Mouse (Mus musculus) left cerebral cortex, adult 8-10 months (tissue): ENCODE data around the gene Lsm7. TPM values are rescaled to one million over a fixed set of nuclear protein-coding genes. Genes with fewer than 3 reads are reported as not detected.
"Not testable (repeated sequence)": the region's sequence is repeated elsewhere in the genome, so short reads cannot be mapped to it uniquely, and the experiment has no call there.

Source experiments
- DNase-seq, 2 experiments: peaks; one replicate each; pipeline ENCODE4 v3.0.0; 2022; ENCODE audit warnings: low spot score in 2 of 2
- total RNA-seq, 4 experiments: library from RNA; stranded (reverse); gene quantifications; 2 replicates each; pipeline ENCODE4 v1.2.4; 2022

Lsm7 gene
- total RNA-seq, 4 experiments from 2014 or later = 35.4 to 57.9 (median 48.2) TPM

DNA sequence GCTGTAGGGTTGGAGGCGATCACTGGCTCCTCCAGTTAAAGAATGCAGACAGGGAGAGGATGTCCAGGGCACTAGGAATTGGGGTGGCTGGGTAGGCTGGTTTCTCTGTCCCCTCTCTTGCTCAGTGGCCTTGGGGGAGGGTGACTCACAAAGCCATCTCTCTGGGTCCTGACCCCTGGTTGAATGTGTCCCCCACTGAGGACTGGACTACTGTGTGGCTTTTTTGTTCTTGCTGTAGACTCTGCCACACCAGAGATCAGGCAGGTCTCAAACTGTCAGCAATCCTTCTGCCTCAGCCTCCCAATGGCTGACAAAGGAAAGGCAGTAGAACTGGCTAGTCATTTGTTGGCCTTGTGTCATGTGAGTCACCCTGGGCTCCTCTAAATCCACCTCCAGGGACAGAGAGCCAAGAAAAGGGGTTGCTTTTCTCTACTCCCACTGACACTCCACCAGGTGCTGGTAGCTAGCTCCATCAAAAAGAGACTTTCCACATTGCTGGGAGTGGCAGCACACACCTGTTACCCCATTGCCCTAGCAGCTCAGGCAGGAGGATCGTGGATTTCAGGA is 16.6 kb downstream of the Lsm7 start:
- DNase-seq = no peak

DNA sequence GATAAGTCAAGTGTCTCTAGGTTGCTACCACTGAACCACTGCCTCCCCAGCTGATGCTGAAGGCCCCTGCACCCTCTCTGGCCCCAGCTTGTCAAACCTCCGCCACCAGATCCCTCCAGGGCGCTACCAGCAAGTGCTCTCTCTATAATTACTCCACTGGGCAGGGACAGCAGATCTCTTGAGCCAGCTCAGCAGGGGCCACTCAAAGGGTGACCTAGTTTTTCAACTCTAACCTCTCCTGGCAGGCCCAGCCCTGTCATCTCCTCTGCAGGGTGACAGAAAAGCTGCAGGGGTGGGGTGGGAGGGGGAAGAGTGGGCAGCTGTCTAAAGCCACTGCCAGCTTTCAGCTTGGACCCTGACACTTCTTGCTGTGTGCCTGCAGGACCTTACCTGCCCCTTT is 17.2 kb downstream of the Lsm7 start:
- DNase-seq = no peak

DNA sequence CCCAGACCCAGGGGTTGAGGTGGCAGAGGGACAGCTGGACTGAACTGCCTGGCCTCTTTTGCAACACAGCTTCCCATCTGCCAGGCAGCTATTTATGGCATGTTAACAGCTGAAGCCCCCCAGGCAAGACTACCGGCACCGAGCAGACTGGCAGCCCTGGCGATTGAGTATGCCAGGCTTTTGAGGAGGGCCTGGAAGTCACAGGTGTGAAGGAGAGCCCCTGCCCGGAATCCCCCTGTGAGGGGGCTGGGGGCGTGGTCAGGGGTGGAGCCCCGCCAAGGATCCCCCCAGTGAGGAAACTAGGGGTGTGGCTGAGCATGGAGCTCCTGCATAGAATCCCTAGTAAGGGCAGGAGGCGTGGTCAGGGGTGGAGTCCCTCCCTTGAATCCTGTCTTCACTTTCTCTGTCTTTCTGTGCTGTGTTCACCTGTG is 18.0 kb downstream of the Lsm7 start:
- DNase-seq = no peak

DNA sequence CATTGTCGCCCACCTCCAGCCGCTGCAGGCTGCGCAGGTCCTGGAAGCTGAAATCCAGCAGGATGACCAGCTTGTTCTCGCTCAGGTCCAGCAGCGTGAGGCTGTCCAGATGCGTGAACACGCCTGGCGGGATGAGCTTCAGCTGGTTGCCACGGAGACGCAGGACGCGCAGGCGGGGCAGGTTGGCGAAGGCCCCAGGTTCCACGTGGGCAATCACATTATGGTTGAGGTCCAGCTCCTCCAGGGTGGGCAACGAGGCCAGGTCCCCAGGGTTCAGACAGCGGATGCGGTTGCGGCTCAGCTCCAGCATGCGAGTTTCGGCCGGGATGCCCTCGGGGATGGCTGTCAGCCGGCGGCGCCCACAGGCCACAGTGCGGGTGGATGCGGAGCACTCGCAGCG is 19.4 kb downstream of the Lsm7 start:
- no peak for DNase-seq

DNA sequence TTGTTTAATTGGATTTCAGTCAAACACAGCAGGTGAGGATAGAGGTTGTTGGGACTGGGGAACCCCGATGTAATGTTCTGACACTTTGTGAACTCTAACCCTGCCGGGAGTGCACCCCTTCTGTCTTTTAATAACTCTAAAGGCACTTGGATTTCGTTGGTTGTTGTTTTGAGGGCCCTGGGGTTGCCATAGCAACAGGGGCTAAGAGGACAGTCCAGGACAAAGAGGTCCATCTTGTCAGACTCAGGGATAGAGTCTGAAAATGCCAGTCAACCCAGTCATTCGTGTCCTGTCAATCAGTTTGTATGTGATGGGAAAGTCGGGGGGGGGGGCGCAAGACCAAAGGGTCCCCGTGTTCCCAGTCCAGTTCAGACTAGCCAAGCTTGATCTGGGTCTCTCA is 22.2 kb downstream of the Lsm7 start:
- no peak for DNase-seq

DNA sequence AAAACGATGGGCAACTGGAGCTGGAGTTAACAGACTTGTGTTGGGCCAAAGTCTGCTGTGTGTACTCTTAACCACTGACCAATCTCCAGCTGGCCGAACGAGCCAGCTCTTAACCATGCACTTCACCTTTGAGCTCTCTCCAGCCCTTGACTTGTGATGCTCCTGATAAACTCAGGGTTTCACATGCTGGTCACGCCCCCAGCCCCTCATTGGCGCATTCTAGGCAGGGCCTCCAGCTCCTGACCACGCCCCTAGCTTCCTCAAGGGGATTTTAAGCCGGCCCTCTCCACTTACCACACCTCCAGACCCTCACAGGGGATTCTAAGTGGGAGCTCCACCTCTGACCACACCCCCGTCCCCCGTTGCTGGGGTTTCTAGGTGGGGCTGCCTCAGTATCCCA is 23.9 kb downstream of the Lsm7 start:
- DNase-seq = no peak

DNA sequence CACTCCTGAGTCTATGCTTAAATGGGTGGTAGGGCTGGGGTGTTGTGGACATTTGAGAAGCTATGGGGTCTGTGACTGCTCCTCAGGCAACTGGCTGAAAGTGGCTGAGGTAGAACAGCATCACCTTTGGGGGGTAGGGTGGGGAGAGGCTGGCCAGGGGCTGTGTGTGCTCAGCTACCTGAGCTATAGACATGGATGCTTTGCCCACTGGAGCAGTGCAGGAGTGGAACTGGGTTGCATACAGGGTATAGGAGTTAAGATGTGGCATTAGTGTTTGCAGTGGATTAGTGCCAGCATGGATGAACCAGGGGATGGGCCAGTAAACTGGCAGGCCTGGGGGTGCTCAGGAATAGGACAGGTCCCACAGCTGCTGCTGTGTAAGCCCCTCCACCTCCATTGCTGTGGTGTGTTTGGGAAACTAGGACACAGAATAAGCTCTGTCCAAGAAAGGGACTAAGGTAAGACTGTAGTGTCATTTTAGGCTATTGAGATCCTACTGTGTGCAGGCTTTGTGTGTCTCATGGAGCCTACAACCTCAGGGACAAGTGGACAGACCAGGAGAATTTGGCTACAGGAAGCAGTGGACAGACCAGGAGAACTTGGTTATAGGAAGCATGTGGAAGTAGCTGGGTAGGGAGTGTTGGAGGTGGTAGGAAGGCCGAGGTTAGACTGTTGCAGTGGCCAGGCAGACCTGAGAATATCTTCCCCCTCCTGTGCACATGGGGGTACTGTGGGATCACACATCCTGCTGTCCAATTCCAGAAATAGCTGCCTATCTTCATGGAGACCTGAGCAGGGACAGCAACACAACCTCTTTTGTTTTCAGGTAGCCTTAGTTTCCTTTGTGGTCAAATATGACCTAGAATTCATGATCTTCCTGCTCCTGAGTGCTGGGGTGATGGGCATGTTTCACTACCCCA is 25.4 kb downstream of the Lsm7 start:
- DNase-seq = no peak

DNA sequence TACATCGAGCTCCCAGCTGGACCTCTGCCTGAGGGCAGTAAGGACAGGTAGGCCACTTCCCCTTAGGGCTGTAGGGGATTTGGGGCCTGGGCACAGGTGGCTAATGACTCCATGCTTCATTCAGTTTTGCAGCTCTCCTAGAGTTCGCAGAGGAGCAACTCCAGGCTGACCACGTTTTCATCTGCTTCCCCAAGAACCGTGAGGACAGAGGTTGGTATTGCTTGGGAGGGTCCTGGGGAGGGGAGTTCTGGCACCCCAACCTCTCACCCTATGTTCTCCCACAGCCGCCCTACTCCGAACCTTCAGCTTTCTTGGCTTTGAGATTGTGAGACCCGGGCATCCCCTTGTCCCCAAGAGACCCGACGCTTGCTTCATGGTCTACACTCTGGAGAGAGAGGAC is 26.4 kb downstream of the Lsm7 start:
- not testable (repeated sequence) for DNase-seq

DNA sequence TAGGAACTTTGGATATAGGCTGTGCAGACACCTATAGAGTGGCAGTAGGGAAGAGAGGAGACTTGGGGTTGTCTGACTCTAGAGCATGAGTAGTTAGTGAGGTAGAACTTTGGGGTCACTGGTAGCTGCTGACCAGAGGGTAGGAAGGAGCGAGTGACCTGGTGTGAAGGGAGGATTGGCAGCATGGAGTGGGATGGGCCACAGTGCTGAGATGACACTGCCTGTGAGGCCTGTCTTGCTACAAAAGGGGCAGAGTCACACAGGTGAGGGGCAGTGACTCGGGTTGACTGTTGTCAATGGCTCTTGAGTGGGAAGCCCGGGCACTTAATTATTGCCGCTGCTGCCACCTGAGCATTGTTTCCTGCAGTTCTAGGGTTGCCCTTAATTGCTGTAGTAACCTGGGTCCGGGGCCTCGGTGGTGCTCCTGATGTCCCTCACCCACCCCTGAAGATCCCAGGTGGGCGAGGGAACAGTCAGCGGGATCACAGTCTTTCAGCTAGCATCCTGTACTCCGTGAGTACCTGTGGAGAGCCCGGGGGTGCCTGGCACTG is 27.1 kb downstream of the Lsm7 start:
- no peak for DNase-seq

DNA sequence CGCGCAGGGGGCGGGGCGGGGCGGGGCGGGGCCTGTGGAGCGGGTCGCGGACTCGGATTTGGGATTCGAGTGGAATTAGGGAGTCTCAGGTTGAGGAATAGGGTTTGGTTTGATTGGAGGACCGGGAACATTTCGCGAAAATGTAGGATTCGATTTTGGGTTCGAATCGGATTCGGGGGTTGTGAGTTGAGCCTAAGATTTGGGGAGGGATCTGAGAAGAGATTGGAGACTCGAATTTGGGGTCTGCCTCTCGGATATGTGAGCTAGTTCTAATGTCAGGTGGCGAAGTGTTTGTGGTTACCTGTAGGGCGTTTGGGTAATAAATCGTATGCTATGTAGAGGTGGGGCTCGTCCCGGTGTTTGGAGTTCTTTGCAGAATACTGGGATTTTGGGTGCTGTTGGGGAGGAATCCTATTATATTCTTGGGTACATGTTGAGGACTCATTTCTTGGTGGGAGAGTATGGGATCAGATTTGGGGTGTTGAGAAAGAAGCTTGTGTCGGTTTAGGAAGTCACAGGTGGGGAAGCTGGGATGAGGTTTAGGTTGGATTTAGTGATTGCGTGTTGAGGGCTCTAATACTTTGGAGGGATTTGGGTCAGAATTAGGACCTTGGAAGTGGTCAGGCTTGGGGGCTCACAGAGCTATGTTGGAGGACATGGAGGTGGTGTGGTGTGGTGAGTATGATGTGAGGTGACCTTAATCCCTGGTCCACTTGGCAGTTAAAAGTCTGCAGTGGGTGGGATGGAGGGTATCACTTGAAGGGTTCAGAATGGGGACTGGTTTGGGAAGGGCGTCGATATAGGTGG is 27.7 kb downstream of the Lsm7 start:
- no peak for DNase-seq

DNA sequence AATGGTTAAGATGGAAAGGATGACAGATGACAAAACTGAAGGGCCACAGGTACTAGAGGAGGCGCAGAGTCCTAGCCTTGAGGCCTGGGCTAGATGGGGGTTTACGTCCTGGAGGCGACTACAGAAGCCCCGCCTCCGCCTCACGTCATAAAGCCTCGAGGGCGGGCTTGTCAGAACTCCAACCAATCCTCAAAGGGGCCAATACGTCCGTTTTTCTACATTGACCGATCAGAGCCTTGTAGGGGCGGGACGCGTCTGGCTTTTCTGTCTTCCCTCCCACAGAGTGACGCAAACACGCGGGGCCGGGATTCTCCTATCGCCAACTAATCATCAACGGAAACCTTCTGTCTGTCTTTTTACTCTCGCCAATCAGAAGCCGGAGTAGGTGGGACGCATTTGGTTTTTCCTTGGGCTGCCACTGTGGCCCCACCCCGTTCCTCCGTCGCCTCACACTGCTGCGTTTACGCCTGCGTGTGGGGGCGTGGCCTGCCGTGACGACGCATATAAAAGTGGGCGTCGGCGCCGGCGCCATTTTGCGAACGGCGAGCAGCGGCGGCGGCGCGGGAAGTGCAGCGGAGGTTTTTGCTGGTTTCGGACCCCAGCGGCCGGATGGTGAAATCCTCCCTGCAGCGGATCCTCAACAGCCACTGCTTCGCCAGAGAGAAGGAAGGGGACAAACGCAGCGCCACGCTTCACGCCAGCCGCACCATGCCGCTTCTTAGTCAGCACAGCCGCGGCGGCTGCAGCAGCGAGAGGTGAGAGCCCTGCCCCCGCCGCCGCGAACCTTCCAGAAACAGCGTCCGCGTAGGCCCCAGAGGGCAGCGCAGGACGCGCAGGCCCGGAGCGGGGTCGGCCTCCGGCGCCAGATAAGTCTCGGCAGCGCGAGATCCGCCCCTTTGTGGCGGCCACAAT is 28.6 kb downstream of the Lsm7 start, which contains the start of gene Oaz1:
Gene Oaz1, plus strand, starts transcription at position 506 of the 912 bp plus-strand sequence.
- DNase-seq = peak; percentile 96 to 100

DNA sequence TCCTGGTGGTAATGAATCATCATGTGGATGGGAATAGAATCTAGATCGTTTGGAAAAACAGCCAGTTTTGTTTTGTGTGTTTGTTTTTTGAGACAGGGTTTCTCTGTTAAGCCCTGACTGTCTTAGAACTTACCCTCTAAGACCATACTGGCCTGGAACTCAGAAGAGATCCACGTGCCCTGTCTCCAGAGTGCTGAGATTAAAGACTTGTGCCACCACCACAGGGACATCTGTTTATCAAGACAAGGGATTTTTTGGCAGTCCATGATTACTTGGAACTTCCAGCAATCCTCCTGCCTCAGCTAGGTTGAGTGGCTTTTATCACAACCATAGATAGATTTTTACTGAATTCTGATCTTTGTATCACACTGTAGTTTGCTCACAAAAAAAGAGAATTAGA is 30.2 kb downstream of the Lsm7 start:
- no peak for DNase-seq

DNA sequence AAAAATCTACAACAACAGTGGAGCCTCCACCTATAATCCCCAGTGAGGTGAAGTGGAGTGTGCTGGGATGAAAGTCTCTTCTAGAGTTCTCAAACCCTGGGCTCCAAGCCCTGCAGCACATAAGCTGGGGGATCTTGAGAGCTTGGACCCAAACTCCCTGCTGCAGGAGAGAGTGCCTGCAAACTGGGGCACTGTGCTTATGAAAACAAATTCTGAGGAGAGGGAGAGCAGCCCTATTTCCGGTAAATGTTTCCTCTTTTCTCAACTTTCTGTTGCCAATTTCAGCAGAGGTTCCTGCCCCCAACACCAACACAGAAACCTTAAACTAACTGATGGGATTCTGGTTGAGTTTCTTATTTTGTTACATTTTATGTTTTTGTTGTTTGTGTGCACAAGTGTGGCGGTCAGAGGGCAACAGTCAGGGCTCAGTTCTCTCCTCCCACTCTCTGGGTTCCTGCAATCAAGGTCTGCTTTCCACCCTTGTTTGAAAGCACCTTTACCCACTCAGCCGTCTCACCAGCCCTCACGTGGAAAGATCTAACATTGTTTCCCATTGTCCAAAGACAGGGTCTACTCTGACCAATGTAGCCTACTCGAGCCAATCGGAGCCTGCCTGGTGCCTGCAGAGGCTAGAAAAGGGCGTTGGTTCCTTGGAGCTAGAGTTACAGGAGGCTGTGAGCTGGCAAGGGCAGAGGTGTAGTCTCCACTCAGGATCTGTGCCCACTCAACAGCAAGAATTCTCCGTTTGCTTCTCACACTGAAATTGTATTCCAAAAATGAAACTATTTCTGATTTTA is 31.0 kb downstream of the Lsm7 start:
- no peak for DNase-seq

DNA sequence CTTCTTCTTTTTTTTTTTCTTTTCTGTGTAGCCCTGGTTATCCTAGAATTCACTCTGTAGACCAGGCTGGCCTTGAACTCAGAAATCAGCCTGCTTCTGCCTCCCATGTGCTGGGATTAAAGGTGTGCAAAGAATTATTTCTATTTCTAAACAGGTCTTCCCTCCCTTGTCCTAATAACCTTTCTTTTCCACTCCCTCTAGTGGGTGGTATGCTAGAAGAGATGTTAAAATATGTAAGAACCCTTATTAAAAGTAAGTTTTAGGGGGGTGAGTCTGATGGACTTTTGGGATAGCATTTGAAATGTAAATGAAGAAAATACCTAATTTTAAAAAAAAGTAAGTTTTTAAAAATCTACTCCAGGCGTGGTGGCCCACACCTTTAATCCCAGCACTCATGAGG is 31.7 kb downstream of the Lsm7 start:
- DNase-seq = no peak

DNA sequence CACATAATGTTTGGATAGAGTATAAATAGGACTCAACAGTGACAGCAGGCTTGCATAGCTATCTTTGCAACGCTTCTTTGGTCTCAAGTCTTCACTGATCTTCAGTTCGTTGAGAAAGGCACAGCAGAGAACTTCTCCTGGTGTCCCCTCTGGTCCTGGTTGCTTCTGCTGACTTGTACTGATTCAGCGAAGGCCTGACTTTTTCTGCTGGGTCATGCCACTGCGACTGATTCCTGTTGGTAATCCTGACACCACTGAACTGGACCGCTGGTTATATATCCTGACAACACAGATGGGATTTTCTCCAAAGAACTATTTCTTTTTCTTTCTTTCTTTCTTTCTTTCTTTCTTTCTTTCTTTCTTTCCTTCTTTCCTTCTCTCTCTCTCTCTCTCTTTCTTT is 32.5 kb downstream of the Lsm7 start:
- no peak for DNase-seq

DNA sequence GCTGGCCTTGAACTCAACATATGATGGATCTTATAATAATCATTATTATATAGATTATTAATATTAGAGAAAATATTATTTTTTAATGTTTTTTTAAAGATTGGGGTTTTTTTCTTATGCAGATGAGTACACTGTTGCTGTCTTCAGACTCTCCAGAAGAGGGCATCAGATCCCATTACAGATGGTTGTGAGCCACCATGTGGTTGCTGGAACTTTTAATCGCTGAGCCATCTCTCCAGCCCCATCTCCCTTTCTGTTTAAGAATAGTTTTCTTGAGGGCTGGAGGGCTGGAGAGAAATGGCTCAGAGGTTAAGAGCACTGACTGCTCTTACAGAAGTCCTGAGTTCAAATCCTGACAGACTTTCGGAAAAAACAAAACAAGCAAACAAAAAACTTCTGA is 33.0 kb downstream of the Lsm7 start:
- no peak for DNase-seq

DNA sequence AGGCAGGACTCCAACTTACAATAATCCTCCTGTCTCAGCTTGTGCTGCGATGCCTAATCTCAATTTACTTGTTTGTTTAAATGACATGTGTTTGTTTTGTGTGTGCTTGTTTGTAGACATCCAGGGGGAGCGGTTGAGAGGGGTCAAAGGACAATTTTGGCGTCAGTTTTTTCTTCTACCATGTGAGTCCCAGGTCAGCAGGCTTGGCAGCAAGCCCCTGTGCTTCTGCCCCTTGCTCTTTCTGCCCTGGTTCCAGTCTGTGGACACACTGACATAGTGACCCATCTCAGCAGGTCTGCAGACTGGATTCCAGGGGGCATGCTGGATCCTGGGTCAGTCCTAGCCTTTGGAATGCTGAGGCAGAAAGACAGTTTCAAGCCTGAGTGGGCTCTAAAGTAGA is 35.6 kb downstream of the Lsm7 start:
- DNase-seq = no peak

DNA sequence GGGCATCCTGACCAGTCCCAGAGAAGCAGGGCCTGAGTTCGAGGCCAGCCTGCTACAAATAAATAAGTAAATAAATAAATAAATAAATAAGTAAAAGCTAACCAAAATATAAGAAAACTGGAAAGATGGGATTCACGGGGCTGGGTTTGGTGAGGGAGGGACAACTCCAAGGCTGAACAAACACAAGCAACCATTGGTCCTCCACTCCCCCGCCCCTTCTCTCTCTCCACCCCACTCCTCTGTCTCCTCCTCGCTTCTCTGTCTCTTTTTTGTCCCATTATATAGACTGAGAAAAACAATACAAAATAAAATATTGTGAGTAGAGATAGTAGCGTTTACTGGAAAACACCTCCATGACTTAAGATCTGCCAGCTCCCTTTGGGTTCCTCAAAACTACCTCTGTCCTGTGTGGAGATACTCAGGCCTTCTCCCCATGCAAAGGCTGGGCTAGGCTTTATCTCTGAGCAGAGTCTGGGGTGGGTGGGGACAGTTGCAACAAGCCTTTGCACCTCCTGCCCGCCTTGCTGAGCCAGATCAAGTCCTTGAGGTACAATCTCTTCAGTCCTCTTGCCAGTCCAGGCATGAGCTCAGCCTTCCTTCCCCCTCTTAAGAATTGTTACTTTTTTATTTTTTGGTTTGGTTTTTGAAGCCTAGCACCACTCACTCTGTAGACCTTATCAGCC is 36.3 kb downstream of the Lsm7 start:
- DNase-seq = no peak

DNA sequence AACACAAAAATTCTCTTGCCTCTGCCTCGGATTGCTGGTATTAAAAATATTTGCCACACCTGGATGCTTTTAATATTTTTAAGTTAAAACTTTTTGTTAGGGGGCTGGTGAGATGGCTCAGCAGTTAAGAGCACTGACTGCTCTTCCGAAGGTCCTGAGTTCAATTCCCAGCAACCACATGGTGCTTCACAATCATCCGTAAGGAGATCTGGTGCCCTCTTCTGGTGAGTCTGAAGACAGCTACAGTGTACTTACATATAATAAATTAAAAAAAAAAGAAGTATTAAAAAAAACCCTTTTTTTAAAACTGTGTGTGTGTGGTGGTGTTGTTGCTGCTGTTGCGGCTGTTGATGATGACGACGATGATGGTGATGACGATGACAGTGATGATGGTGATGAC is 37.1 kb downstream of the Lsm7 start:
- DNase-seq = not testable (repeated sequence)
